11 mouse cellular contexts compared by ENCODE assay signal in genomic region chr6:126340098-126340610, GRCm38 (mm10).
DNase-seq lines count a peak whose midpoint lies in the region; ATAC-seq and TF ChIP-seq lines count a peak whose summit lies in the region.
"Had no signal": no experiment of that assay in that cellular context is flagged by ENCODE, and none has a peak within 500 bp of the region (broad histone marks: within the 10 kb centered on the region; RNA-seq: fewer than 3 reads in every experiment).

No protein-coding gene starts in this region.

- ATAC-seq in erythroid progenitor cell, adult 5-6 weeks (replicated peaks; ENCODE audit: low FRiP score, poor library complexity, severe bottlenecking), result no peak

- no peak overlapping the region for H3K4me3 ChIP-seq in gastrocnemius, adult 2 months

- no peak overlapping the region for H3K27ac ChIP-seq in gastrocnemius, adult 2 months
- H3K27ac ChIP-seq: kidney, postnatal 0 days had no signal

- intact Hi-C loops in gastrocnemius, adult 2 months (cut with DNase I), result no loop called here

- TF ChIP-seq CTCF in gastrocnemius, adult 2 months (IDR thresholded peaks at IDR 0.05), result no peak

- DNase-seq in gastrocnemius, adult 2 months, result peak; percentile 16
- no peak for DNase-seq in gastrocnemius, postnatal 4 days (ENCODE audit: low spot score in 2 of 2)
- DNase-seq in cerebellum, postnatal 25 days, result peak; percentile 86 to 89
- DNase-seq in layer of hippocampus, adult 8-10 months (ENCODE audit: low spot score in 2 of 2), result peak; percentile 70 to 75
- peak; percentile 73 to 85 for DNase-seq in right cerebral cortex, postnatal 10 days (ENCODE audit: low spot score in 2 of 2)
- DNase-seq in kidney, postnatal 14 days, result no peak
- no peak for DNase-seq in urinary bladder, postnatal 4 days (ENCODE audit: low spot score in 2 of 2)
- DNase-seq: heart, postnatal 14 days; retina, postnatal 1 day had no signal

Comparison
In these comparisons a context has a peak if more than half of its experiments do, and no peak if none do; other contexts are left out.
1. DNase-seq: peak in gastrocnemius, adult 2 months (single experiment), cerebellum, postnatal 25 days (2 of 2), layer of hippocampus, adult 8-10 months (2 of 2) and right cerebral cortex, postnatal 10 days (2 of 2); none in gastrocnemius, postnatal 4 days (0 of 2), kidney, postnatal 14 days (single experiment) and urinary bladder, postnatal 4 days (0 of 2).